Mouse (Mus musculus) embryo, embryonic 10.5 days (tissue): ENCODE data around the gene Nhp2.

ENCODE experiments used
- DNase-seq: peaks from one replicate; pipeline ENCODE4 v3.0.0-alpha.2; 2015; ENCODE audit warnings: low spot score

Gene Nhp2

GRCm38 (mm10) chr11:51619409-51620060 lies at the start of gene Nhp2:
Gene Nhp2, plus strand, starts transcription at chr11:51619735.
- DNase-seq = peak; percentile 100

- no peak for DNase-seq
Observed at GRCm38 (mm10) chr11:51576454-51576853, 43.1 kb upstream of the Nhp2 start.

- no peak for DNase-seq
Observed at GRCm38 (mm10) chr11:51577587-51577986, 41.9 kb upstream of the Nhp2 start.

- DNase-seq = no peak
Observed at GRCm38 (mm10) chr11:51579024-51579423, 40.5 kb upstream of the Nhp2 start.

GRCm38 (mm10) chr11:51582713-51583112 lies 36.8 kb upstream of the Nhp2 start:
- peak; percentile 92 for DNase-seq

DNA sequence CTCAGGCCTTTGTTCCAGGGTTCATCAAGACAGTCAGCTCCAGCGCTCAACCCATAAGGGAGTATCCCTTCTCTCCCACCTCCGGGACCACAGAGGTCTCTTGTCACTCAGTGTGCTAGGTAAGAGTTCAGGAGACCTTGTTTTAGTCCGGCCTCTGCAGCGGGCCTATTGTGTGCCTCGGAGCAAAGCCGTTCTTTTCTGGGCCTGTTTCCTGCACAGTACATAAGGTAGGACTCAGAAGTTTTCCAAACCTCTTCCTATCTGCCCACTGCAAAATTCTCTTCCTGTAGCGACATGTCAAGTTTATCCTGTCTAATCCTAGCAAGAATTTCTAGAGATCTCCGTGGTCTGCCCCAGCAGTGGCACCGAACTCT lies 35.5 kb upstream of the Nhp2 start:
- DNase-seq = no peak

DNA sequence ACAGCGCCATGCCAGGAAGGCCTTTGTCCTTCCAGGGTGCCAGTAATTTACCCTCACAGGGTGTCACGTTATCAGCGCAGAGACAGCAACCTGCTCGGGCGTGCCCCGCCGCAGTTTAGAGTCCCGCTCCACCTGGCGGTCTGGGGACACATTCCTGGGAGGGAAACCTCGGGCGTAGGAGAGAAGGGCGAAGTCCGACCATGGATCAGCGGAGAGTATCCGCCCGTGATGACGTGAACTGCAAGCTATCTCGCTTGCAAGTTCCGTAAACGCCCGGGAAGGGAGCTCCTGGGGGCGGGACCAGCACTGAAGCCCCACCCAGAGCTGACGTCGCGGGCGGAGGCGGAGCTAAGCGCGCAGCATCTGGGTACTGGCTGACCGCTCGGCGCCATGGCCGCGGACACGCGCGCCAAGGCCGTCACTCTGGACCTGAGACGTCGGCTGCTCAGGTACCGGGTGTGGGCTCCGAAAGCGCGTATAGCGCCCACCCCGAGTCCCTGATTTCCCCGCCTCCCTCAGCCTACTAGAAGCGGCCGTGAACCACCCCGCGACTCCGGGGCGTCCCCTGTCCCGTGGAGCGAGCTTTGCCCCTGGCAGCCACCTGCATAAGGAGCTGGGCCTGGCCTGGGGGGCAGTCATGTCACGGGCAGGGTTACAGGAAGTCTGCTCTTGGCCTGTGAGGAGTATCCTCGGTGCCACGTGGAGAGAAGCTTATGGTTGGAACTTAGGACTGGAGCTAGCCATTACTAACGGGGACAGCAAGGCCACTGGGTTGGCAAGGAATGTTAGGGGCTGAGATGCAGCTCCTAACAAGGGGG lies 34.9 kb upstream of the Nhp2 start, which contains the start of gene Phykpl:
Gene Phykpl (plus strand): TSS at position 327 of the 818 bp plus-strand sequence.
- peak; percentile 97 for DNase-seq

DNA sequence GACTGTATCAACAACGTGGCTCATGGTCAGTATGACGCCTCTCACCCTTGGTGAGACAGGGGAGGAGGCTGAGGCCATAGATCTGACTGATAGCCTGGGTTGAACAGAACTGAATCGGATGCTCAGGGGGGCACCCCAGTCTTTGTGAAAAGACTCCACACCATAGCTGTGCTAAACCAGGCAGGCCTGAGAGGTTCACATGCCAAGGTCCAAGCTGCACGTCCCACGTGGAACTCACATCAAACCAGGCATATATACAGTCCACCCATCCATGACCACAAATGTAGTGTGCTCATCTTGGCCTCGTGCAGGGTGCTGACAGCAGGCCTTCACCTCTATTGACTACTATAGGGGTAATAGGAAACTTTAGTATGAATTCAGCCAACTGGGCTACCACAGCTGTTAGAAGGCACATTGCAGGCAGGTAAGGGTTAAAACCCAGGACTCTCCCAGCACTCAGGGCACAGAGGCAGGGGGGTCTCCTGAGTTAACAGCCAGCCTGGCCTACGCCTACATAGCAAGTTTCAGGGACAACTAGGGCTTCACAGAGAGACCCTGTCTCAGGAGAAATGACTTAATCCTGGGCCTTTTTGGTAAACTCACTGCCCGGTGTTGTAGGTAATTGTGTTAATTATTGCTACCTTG lies 33.8 kb upstream of the Nhp2 start:
- DNase-seq = no peak

- DNase-seq = no peak
Observed at GRCm38 (mm10) chr11:51586411-51586810, 33.1 kb upstream of the Nhp2 start.

- no peak for DNase-seq
Observed at GRCm38 (mm10) chr11:51587059-51587458, 32.5 kb upstream of the Nhp2 start.

DNA sequence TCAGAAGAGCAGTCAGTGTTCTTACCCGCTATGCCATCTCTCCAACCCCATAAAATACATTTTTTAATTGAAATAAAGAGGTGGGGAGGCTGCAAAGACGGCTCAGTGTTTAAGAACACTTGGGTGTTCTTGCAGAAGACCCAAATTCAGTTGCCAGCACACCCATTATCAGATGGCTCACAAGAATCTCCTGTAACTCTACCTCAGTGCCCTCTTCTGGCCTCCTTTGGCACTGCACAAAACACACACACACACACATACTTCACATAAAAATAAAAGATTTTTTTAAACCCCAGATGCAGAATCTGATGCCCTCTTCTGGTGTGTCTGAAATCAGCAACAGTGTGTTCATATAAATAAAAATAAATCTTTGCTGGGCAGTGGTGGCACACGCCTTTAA lies 30.7 kb upstream of the Nhp2 start:
- DNase-seq = no peak

- no peak for DNase-seq
Observed at GRCm38 (mm10) chr11:51590002-51590401, 29.5 kb upstream of the Nhp2 start.

DNA sequence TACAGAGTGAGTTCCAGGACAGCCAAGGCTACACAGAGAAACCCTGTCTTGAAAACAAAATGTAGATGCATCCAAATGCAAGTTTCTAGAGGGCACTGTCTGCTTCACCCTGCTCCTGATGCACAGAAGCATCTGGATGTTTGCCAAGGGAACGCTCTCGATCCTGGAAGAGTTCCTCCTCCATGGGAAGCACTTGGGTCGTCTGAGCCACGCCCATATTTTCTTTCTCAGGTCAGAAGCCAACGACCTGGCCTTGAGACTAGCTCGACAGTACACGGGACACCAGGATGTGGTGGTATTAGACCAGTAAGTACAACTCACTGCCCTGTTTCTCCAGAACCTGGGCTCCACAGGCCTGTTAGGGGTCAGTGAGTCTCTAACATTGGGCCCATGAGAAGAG lies 28.4 kb upstream of the Nhp2 start:
- no peak for DNase-seq

DNA sequence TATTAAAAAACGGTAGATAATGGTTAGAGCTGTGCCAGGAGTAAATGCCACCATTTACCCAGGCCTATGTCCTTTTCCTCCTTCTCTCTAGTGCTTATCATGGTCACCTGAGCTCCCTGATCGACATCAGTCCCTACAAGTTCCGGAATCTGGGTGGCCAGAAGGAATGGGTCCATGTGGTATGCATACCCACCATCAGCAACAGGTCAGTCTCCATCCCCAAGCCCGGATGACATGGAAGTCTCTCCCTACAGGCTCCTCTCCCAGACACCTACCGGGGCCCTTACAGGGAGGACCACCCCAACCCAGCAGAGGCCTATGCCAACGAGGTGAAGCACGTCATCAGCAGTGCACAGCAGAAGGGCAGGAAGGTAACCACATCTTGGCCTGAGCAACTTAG lies 27.6 kb upstream of the Nhp2 start:
- DNase-seq = no peak

DNA sequence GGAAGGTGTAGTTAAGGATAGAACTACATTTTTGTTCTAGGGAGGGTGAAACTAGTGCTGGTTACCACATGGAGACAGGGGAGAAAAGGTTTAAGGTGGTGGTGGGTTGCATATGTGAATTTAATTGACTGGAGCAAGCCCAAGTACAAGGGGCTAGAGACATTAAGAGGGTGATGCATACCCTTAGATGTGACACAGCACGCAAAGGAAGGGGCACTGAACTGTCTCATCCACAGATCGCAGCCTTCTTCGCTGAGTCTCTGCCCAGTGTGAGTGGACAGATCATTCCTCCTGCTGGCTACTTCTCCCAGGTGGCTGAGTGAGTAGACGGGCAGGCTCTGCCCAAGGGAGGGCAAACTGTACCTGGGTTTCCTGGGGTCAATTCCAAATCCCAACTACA lies 26.2 kb upstream of the Nhp2 start:
- no peak for DNase-seq

DNA sequence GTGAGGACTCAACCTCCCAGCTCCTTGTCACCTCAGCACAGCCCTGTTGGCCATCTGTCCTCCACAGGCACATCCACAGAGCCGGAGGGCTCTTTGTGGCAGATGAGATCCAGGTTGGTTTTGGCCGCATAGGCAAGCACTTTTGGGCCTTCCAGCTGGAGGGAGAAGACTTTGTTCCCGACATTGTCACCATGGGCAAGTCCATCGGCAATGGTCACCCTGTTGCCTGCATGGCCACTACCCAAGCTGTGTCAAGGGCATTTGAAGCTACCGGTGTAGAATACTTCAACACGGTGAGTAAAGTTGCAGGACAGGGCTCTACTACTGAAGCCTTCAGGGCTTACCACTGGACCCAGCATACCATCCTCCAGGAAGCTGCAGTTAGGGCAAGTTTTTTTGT lies 25.7 kb upstream of the Nhp2 start:
- no peak for DNase-seq

DNA sequence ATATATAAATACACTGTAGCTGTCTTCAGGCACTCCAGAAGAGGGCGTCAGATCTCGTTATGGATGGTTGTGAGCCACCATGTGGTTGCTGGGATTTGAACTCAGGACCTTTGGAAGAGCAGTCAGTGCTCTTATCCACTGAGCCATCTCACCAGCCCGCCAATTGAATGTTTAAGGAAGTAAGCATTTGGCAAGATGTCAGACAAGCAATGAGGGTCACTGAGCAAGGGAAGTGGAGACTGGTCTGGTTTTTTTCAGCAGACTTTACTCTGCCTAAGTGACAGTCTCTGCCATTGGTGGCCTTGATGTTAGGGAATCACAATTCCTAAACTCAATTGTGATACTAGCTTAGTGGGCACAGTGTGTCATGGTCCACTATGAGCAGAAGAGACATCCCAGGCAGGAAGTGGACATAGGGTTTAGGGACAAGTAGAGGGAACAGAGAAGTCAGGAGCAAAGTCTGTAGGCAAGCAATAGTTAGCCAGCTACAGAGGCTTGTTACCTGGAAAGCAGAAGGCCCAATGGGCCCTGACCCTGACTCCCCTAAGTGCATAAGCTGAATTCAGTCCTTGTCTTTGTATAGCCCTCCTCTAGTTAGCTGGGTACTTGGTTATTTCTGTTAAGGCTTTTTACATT lies 24.7 kb upstream of the Nhp2 start:
- DNase-seq = no peak

GRCm38 (mm10) chr11:51595459-51596083 lies 24.0 kb upstream of the Nhp2 start:
- DNase-seq = no peak

DNA sequence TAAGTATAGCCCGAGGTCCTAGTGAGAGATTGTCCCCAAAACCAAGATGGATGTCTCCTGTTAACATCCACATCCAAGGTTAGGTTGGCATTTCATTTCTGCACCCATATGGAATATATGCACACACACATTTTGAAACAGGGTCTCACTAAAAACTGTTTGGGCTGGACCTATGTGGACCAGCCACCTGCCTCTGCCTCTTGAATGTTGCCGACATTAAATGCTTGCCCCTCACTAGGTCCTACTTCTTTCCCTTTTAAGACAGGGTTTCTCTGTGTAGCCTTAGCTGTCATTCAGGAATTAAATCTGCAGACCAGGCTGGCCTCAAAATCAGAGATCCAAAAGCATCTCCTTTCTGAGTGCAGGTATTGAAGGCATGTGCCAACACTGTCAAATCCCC lies 22.0 kb upstream of the Nhp2 start:
- no peak for DNase-seq

DNA sequence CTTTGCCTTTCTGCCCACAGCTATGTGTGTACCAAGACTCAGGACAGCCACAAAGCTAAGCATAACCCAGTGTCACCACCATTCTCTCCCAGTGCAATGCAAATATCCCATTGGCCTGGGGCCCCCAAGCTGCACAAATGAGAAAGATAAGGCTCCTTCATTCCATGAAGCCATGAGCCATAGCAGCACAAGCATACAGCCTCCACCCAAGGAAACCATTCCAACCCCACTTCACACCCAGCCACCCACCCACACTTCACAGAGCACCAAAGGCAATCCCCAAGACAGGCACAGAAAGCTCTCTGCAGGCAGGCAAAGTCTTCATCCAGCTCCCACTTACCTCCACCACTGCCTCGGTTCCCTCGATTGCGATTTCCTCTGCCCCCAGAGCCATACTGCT lies 17.3 kb upstream of the Nhp2 start:
- no peak for DNase-seq

DNA sequence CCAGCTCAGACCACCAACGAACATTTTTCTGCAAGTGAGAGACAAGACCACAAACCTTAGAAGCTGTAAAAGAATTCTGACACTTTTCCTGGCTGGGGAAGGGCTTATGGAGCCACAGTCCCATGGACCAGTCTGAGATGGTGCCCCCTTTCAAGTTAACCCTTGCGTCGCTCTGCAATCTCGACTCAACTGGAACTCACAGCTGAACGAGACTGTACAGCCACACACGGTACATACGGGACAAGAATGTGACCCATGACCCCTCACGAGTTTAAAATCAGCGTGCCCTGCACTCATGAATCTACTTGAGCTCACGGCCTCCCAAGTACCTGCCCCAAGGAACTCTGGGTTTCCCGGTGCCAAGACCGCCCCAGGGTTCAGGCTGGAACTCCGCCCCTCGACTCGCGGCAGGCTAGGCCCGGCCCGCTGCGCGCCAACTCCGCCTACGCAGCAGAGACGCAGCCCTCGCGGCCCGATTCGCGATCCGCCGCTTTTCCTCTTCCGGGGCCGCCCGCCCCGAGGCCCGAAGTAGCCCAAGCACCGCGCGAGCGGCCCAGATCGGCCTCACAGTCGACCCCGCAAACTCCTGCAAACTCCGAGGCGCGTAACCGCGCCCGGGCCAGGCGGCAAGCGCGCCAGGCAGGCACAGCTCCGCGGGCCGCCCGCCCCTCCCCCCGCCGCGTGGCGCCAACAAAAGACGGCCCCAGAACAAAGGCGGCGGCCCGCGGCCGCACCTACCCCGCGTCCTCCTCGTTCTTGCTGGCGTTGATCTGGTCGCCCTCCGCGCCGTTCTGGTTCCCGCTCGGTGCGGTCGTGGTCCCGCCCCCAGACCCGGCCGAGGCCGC lies 13.7 kb upstream of the Nhp2 start:
- peak; percentile 83 for DNase-seq
